Mouse (Mus musculus) brain, adult 2 months (tissue): ENCODE data around the gene Patj.
"Not testable (repeated sequence)": the region's sequence is repeated elsewhere in the genome, so short reads cannot be mapped to it uniquely, and the experiment has no call there.

Experiments
- DNase-seq: peaks from one replicate; pipeline ENCODE4 v3.0.0; 2011; ENCODE audit warnings: low read depth, low spot score

The Patj gene

DNA sequence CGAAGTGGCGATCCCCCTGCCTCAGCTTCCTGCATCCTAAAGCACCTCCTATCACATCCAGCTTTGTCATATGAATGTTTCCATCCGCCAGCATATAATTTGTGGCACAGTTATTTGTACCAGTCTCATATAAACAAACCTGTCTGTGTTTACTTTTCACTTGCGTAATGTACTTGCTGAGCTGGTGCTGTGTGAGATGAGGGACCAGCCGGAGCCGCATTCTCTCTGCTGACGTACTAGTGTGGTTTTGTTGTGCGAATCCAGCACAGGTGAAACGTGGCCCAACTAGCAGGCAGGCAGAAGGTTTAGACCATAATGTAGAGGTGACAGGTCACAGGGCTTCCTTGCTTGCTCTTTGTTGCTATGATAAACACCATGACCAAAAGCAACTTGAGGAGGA lies 171.9 kb downstream of the Patj start:
- no peak for DNase-seq

DNA sequence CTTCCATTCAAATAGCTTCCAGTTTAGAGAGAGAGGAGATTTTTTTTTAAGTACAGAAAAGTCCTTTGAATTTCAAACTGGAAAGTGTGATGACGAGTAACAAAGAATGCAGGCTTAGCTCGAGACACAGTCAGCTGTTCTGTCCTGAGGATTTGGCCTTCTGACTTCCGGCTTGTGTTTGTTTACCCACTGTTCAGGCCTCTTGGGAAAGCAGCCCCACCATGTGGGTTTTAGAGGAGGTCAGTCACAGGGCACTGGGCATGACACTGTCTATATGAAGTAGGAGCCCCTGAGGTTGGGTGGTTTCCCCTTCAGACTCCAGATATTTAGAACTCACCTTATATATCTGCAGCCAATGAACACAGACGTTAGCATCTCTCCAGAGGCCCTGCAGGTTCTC lies 174.3 kb downstream of the Patj start:
- DNase-seq = no peak

DNA sequence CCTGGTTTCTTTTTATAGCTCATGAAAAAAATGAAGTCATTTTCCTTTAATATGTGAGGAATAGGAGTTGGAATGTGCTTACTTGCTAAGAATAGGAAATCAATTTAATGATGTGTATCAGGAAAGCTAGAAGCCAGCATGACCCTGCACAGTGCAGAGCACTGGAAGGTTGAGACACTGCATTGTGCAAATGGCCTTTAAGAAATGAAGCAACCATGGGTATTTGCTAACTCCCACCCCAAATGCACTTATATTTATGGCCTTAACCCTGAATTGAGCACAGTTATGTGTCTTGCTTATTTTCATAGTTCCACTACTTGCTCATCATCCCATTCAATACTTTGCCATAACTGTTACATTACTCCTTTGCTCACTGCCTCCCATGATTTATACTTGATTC lies 181.7 kb downstream of the Patj start:
- no peak for DNase-seq

DNA sequence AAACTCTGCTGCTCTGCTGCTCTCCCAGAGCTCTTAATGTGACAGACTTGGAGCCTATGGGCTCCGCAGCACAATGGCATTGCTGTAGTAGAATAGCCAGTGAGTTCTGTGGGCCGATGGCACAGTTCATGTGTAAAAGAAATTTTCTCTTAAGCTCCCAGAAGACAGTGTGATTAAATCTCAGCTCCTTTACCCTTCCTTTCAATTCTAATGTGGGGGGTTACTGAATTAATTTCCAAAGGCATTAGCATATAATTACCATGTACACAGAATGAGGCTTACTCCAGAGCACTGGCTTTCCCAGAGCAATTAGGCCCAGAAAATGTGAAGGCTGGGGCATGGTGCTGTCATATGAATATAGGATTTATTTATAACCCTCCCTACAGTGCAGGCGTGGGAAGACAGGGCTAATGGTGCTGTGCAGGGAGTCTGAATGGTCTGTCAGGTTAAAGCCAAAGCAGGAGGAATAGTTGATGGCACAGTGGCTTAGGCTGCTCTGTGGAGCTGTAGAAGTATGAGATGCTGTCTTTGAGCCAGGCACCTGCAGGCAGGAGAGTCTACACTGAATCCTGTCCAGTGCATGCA lies 182.5 kb downstream of the Patj start:
- DNase-seq = peak; percentile 79

DNA sequence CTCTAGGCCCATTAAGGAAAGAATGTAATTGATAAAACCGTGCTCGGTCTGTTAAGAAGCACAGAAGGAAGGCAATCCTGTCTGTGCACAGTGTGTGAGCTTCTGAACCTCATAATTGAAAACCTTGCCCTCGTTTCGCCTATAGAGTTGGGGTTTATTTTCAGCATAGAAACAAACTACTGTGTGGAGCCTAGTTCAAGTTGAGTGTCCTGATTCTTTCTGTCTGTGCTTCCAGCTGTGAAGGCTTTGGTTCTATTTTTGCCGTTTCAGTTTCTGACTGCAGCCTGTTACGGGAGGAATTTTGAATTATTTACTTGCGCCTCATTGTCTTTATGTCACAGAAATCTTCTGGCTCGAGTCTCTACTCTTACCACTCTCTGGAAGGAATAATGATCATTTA lies 185.9 kb downstream of the Patj start:
- peak; percentile 54 for DNase-seq

DNA sequence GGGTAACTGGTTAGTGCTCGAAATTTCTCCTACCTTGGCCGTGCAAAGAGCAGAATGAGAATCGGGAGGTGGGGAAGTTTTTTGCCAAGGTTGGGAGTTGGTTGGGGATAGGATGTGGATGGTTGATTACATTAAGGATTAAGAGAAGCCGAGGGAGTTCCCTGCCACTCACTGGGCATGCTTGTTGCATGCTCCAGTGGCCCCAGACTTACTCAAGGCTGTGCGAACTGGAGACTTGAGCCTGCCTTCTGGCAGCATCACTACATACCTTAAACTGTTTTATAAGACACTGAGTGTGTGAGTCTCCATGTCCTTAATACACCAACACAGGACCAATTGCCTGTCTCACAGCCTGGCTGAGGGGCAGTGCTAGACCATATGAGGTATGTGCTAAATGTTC lies 188.4 kb downstream of the Patj start:
- DNase-seq = no peak

DNA sequence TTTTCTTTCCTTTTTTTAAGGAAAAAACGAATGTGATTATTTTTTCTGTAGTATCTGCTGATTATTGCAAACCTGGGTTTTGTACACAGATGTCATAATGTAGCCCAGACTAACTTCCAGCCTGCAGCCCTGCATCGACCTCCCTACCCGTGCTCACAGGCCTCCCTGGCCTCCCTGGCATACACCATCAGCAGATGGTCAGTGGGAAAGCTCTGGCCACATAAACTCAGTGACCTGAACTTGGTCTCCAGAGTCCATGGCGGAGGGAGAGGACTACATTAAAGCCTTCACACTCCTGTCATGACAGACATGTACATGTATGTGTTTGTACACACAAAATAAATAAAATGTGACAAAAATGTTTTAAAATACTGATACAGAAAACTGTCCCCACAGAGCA lies 190.7 kb downstream of the Patj start:
- DNase-seq = peak; percentile 83

DNA sequence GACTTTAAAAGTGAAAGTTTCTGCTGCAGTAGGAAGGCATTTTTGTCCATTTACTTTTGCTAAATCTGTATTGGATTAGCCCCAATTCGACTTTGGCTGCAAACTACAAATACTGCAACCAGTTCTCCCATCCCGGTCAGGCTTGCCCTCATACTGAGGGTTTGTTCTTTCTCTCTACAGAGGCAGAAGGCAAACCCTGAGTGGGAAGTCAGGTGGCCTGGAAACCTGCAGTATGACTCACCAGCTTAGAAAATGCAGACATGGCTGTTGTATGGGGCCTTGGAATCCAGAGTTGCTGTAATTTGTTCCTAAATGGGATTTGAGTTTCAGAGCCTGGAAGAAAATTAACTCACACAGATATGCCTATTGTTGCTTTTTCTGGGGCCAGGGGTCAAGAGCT lies 192.1 kb downstream of the Patj start:
- peak; percentile 92 for DNase-seq

DNA sequence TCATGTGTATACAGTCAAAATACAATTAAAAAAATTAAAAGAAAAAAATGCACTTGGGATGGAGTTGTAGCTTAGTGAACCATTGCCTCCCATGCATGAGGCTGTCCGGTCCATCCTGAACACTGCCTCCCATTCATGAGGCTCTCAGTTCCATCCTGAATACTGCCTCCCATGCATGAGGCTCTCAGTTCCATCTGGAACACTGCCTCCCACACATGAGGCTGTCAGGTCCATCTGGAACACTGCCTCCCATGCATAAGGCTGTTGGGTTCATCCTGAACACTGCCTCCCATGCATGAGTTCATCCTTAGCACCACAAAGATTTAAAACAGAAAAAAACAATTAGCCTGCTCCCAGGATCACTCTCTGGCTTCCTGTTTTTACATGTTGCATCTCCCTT lies 198.4 kb downstream of the Patj start:
- DNase-seq = peak; percentile 95

DNA sequence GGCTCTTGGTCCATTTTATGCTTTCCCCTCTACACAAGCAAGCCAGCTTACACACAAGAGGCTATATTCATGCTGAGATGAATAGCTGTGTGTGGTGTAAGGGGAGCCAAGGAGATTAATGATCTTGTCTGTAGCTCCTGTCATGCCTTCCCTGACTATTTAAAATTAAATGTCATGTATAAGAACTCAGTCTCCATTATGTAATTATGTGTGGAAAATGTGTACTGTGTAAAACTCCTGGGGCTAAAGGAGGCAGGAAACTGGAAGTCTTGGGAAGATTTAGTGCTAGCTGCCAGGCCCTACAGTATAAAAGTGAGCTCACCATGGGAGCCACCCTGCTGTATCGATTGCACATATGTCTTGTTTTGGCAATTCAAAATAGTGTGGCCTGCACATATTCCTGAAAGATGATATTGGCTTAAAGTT lies 203.0 kb downstream of the Patj start:
- DNase-seq = peak; percentile 39

DNA sequence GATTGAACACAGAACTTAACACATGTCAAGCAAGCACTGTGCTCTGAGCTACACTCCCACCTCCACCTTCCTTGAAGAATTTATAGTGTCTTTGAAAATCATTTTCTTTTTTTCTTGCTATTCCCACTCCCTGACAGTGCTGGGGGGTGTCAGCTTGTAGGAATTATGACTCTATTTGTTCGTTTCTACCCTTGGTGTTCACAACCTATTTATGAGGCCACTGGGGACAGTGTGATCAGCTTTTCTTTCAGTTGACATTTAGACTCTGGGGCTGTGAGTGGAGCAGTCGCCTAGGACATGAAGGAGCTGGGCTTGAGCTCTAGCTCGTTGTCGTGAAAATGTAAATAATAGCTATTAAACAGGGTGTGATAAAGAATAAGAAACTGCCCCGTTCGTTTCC lies 203.8 kb downstream of the Patj start:
- DNase-seq = no peak

DNA sequence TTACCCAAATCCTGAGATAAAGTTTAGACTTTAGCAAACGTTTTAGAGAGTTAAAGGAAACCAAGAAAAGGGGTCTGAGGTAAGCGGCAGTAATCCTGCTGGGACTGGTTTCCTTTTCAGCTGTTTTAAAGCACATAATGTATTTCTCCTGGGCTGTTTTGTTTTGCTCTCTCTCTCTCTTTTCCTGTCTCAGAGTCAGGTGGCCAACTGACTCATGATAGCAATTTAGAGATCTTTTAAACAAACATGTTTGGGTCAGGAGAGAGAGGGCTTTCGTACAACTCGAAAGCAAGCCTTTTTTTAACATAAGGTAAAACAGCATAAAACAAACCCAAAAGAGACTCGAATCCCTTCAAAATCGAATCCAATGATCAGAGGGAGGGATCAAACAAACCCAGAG lies 207.5 kb downstream of the Patj start:
- DNase-seq = no peak

DNA sequence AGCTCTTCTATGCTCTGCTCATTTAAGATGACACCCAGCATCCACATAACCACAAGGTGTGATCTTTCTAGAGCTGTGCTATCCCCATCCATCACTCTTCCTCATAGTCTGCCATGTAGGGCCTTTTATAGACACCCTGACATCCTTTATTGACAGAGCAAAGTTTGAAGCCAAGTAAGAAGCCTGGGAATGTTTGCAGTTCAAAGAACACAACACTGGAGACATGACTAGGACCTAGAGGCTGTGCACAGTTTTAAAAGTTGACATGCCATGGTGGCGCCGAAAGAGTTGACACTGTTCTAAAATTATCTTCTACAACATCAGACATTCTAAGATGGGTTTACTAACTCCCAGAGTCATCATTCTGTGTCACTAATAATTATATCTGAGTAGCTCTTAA lies 214.9 kb downstream of the Patj start:
- DNase-seq = no peak

DNA sequence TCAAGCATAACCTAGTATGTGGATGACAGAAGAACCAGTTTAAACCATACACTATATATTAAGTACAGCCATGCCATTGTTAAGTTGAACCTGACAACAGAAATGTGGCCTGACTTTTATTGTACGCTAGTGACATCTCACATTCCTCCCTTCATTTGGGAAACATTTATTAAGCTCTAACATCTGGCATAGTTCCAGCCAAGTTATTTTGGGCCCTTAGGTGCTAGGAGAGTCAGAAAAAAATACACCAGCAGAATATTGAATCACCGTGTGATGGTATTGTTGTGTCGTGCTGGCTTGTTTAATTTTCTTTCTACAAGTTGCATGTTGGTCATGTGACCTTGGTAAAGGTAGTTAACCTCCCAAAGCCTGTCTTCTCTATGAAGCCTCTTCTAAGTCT lies 218.8 kb downstream of the Patj start:
- DNase-seq = peak; percentile 54

DNA sequence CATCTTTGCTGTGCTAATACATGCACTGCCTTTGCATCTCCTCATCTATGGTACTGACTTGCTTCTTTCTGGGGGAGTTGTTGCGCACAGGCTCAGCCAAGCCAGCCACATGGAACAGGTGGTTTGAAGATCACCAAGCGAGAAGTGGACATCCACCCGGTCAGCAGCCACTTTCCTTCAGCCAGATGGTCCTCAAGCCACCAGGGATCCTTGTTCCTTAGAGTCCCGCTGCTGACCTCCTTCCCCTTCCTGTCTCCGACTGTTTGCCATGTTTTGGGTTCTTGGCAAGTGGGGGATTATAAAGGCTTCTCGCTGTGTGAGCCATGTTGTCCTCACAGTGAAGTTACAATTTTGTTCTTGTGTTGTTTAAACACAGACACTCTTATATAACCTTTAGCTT lies 223.6 kb downstream of the Patj start:
- peak; percentile 93 for DNase-seq

DNA sequence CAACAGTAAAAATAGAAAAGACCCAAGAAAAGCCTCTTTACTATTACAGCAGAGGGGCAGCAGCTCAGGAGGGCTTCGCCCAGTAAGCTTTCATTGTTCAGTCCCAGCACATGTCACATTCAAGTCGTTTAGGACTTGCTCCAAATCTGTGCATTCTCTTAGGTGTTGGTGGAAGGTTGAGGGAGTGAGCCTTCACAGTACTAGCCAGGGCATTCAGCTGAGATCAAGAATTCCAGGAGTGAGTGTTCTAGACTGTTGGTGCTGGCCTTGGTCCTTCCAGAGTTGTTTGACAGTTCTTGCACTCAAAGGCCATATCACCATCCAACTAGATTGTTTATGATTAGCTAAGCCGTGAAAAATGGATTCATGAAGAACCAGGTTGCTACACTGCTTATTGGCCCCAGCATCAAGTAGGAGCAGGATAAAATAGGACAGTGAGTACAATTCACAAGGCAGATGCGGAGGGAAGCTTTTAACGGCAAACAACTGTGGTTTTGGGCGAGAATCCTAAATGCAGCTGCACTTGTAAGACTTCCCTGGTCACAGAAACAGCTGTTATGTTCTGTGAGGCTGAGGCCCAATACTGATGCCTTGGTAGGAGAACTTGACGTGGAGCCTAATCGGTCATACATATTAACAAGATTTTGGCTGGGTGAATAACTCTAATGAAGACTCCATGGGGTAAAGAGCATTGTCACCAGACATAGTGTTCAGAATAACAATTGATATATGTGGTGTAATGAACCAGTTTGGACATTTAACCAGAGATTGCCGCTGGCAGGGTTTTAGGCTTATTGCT lies 225.6 kb downstream of the Patj start:
- DNase-seq = no peak

DNA sequence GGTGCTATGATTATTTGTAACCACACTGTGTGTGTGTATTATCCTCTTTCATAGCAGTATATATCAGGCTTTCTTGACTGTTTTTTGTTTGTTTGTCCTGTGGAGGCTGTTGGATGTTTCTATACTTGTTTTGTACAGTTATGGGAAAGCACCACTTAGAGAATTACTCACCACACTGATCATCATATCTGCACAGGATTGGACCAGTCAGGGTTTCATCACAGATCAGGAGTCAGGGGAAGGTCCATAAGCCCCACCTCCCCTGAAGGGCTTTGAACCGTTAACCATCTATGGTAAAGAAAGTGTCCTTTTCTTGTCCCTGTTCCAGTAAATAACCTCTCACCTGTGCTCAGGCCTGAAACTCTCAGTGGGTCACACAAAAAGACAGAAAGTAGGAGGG lies 226.6 kb downstream of the Patj start:
- no peak for DNase-seq

DNA sequence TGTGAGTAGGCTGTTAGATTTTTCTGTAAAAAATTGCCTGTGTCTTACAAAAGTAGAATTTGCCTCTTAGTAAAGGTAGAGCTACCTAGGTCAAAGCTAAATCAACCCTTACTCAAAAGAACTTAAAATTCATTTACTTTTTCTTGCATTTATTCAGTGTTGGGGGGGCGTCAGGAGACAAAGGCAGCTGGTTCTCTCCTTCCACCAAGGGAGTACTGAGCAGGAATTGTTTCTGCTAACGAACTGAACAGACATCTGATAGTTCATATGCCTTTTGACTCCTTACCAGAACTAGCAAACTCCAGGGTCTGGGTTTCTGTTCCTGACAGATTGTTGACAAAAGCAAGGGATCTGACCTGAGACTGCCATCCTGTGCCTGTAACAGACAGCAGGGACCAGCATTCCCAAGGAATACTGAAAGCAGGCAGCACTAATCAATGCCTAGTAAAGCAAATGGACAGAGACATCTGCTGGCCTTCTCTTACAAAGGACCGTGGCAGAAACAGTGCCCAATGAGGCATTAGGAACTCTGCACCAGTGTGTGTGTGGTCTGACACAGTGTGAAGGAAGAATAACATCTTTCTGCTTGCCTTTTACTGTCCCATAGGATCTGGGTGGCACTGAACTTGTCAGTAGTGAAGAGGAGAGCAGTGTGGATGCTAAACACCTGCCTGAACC lies 227.6 kb downstream of the Patj start:
- peak; percentile 63 for DNase-seq

DNA sequence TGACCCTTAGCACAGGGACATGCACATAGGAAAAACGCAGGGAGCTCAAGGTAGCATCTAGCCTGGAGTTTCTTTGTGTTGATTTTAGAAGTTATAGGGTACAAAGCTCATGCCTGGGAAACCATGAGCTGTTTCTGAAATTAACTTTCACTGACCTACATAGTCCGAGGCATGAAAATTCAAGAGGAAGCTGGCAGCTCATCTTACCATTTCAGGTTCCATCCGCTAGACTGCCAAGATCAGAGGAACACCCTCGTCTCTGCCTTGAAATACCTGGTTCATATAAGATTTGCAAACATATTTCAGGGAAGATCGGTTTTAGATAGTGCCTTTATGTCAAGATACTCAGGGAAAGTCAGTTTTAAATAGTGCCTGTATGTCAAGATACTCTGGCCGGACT lies 232.7 kb downstream of the Patj start:
- peak; percentile 81 for DNase-seq

DNA sequence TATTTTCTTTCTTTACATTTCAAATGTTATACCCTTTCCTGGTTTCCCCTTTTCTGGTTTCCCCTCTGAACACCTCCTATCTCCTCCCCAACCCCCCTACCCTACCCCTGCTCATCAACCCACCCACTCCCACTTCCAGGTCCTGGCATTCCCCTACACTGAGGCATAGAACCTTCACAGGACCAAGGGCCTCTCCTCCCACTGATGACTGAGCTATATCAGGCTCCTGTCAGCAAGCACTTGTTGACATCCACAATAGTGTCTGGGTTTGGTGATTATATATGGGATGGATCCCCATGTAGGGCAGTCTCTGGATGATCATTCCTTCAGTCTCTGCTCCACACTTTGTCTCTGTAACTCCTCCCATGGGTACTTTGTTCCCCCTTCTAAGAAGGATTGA lies 233.6 kb downstream of the Patj start:
- not testable (repeated sequence) for DNase-seq

DNA sequence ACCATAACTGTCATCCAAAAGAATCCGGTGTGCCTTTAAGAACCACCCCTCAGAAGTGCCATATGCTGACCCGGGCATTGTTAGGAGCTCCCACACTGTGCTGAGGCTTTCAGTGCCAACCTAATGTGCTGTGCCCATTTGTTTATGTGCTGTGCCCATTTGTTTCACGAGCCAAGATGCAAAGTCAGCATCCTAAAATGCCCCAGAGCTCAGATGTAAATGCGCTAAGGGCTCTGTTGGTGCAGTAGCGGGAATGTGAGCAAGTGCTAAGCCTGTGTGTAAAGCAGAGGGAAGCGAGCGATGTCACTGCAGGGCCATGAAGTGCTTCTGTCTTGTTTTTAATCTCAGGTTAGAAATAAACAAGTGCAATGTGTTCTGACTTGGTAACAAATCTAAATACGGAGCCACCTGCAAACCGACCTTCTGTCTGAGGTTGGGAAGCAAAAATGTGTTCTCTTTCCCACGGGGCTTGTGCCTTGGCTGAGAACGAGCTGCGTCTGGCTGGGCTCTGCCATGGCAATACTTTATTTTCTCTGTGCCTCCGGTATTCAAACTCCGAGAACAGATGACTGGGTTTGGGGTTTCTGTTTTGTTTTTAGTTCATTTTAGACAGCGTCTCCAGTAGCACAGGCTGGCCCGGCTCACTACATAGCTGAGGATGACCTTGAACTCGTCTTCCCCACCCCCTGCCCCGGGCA lies 239.7 kb downstream of the Patj start:
- peak; percentile 98 for DNase-seq

DNA sequence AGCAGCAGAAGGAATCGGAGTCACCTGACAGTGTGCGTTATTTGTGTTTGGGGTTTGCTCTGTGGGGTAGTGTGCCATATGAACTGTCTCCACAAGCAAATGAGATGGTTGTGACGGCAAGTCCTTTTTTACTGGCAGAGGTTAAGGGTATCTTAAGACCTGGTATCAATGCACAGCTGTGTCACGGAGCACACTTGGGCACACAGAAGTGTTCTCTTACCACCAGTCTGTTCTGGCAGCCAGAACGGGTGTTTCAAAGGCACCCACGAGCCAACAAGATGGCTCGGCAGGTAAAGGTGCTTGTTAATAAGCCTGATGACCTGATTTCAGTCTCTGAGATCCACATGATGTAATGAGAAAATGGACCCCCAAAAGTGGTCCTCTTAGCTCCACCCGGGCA lies 243.1 kb downstream of the Patj start:
- no peak for DNase-seq
